Mouse (Mus musculus): Measurements from ENCODE around the gene Cpsf7.
"Not testable (repeated sequence)": the region's sequence is repeated elsewhere in the genome, so short reads cannot be mapped to it uniquely, and the experiment has no call there.

The Cpsf7 gene

GRCm38 (mm10) chr19:10525106-10525901, at the start of gene Cpsf7:
Gene Cpsf7 (plus strand): TSS chr19:10525266.
- peak; percentile 76 for DNase-seq (ENCODE audit: low spot score)

DNA sequence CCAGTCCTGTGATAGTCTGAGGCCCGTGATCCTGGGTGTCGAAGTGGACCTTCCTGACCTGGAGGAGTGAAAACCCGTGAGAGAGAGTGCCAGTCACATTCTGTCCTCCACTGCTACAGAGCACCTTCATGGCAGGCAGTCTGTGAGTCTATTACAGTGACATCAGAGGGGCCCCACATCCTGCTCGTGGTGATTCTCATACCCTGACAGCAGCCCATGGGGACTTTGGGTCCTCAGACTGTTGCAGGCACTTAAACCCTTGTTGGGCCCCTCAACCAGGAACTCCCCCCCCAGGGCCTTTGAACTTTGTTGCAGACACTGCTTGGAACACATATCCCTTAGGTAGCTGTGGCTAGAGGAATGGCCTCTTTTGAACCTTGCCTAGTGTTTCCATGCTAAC, 45.5 kb upstream of the Cpsf7 start:
- DNase-seq (ENCODE audit: low spot score): no peak

- no peak for DNase-seq (ENCODE audit: low spot score)
Measured at GRCm38 (mm10) chr19:10482703-10483102, 42.4 kb upstream of the Cpsf7 start, which contains the start of gene Ppp1r32. Gene Ppp1r32 (minus strand): TSS chr19:10482928.

GRCm38 (mm10) chr19:10486264-10486738, 38.8 kb upstream of the Cpsf7 start:
- DNase-seq (ENCODE audit: low spot score): no peak

GRCm38 (mm10) chr19:10495670-10496069, 29.4 kb upstream of the Cpsf7 start:
- DNase-seq (ENCODE audit: low spot score): no peak

DNA sequence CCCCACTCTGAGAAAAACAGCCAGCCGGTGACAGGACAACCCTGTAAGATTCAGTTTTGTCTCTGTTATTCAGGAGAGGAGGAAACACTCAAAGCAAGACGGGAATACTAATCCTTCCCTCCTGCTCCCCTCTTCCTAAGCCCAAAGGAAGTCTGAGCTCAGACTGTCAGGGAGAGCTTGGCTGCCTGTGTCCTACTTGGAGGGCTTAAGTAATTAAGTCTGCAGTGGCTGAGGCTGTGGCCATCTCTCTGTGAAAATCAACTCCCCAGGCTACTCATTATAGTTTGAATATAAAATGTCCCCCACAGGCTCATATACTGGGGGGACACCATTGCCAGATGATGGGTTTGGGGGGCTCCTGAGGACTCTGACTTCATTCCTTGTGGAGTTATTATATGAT, 28.1 kb upstream of the Cpsf7 start:
- DNase-seq (ENCODE audit: low spot score): no peak

DNA sequence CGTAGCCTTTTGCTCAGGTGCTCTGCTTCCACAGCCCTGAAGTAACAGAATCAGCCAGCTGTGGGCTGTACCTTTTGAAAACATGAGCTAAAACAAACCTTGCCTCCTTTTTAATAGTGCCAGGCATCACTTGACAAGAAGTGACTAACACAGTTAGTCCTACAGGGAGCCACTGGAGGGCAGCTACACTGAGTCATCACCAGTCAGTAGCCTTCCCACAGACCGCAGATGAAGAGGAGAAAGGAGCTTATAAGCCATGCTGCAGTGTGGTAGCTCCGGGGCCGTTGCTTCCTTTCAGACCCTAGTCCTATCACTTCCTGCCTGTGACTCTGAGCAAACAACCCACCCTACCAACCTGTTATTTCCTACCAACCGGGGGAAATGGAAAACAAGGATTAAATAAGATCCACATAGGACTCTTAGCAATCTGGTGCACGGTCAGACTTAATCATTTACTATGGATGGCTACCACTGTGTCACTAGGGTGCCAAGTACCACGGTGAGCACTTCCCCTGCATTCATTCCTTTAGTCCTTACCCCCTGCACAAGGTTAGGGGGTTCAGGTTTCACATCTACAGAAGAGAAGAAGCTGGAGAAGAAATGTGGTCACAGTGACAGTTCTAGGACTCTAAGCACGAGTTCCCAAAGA, 27.4 kb upstream of the Cpsf7 start:
- no peak for DNase-seq (ENCODE audit: low spot score)

DNA sequence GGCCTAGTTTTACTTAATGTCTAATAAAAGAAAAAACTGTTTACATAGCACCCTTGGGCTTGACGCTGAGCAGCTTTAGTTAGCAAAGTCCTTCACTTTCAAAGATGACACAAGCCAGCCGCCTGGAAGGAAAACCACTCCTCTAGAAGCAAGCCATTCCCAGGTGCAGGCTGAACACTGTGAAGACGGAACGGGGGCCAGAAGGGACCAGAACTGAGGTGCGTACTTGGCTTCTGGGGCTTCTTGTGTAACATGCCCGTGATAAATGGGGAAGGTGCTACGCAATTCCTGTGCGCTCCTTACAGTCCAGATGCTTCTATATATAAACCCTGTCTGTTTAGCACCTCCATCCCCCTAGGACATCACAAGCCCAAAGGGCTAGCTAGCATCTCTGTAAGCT, 24.5 kb upstream of the Cpsf7 start:
- no peak for DNase-seq (ENCODE audit: low spot score)

DNA sequence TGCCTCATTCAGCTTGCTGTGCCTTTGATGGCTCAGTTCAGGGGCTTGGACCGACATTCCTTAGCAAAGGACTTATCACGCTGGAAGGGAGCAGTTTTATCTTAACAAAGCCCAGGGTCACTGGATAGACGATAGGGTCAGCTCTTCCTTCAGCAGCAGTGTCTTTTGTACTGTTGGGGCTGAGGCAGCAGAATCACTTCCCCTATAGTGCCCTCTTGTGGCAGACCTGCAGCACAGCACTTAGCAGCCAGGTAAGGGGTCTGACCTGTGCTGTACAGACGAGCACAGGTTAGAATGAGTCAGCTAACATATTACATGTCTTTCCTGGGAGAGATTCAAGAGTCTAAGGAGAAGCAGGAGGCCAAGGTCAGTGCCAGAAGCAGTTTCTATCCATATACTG, 22.5 kb upstream of the Cpsf7 start:
- no peak for DNase-seq (ENCODE audit: low spot score)

GRCm38 (mm10) chr19:10510759-10511330, 14.2 kb upstream of the Cpsf7 start:
- DNase-seq (ENCODE audit: low spot score): no peak

DNA sequence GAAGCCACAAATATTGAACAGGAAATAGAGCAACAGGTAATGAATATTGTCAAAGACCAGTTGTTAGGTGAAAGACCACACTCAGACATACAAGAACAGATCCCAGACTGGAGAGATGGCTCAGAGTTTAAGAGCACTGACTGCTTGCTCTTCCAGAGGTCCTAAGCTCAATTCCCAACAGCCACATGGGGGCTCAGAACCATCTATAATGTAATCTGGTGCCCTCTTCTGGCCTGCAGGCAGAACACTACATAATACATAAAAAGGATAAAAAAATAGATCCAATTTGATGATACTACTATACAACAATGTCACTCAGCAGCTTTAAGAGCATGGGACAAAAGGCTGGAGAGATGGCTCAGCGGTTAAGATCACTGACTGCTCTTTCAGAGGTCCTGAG, 4.7 kb upstream of the Cpsf7 start:
- DNase-seq (ENCODE audit: low spot score): no peak

DNA sequence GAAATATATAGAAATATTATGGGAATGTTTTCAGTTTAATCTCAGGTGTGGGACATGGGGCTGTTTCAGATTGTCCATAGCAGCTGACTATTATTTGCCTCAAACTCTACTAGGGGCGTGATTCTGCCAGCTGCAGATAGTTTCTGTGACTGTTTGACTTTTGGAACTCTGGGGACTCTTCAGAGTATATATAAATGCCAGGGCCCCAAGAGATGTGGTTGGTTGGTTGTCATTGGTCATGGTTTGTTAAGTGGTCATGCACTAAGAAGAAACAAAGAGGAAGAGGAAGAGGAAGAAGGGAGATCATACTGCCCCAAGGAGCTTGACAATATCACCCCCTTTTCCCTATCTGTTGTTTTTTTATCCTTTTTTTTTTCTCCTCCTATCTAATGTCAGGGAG, 3.1 kb upstream of the Cpsf7 start:
- no peak for DNase-seq (ENCODE audit: low spot score)

GRCm38 (mm10) chr19:10523483-10524080, 1.5 kb upstream of the Cpsf7 start:
- DNase-seq (ENCODE audit: low spot score): no peak

DNA sequence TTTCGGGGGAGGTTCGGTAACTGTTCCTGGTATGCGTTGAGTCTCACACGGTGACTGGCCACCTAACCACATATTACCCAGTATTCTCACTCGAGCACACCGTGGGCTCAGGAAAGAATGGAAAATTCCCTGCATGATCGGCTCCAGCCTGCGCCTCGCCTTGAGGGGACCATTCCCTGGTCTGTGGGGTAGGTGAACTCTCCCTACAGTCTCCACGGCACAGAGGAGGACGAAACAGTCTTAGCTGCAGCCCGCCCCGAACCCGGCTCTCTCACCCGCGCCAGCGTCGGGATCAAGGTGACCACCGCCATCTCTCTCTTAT, 321 bp upstream of the Cpsf7 start:
- DNase-seq (ENCODE audit: low spot score): no peak

GRCm38 (mm10) chr19:10525910-10526309, 844 bp downstream of the Cpsf7 start, which contains the start of gene Sdhaf2:
Gene Sdhaf2 (minus strand): TSS chr19:10526142.
- no peak for DNase-seq (ENCODE audit: low spot score)

DNA sequence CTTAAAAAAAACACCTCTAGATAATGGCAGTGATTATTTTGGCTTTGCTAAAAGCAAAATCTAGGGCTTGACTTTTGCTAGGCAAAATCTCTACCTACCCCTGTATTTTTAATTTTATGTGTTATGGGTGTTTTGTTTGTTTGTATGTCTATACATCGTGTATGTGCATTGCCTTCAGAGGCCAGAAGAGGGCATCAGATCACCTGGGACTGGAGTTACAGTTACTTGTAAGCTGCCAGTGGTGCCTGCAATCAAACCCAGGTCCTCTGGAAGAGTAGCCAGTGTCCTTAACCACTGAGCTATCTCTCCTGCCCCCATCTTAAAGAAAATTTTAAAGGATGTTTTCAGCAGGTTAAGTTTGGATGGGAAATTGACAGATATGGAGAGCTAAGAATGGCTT, 5.0 kb downstream of the Cpsf7 start:
- no peak for DNase-seq (ENCODE audit: low spot score)

GRCm38 (mm10) chr19:10539454-10539853, 14.4 kb downstream of the Cpsf7 start:
- DNase-seq (ENCODE audit: low spot score): no peak

DNA sequence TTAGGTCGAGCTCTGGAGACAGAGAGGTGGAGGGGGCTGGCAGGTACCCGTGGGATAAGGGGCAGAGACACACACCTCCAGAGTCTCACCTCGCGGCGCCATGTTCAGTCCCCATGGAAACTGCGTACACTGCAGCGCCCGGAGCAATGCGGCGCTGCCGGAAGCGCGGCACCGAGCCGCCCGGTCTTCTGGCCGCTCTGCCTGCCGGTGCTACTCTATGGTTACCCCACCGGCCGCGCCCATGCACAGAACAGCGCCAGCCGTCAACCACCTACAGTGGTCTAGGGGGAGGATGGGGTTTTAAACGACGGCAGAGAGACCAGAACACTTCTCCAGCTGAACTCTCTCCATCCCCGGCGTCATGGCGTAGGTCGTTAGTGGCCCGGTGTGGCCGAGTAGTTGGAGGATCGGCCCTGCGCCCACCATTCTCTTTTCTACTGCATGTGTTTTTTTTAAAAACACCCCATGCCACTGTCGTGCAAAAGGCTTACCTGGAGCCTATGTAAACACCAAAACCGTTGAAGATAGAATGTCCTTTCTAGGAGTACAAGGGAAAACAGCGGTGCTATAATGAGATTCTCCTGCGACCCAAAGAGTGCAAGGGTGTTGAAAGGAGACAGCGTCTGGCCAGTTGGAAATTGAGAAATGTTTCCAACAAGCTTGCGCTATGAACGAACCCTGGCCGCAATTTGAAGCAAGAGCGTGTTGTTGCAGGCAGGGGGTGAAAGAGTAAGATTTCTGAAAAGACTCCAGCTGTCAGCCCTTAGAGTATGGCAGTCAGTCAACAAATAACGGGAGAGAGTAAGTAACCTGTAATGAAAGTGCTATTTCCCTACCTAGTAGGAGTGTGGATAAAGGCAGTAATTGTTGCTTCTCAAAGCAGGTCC, 30.8 kb downstream of the Cpsf7 start, which contains the start of gene Tmem216:
Tmem216 (minus strand) TSS at position 615 of the 887 bp plus-strand sequence.
- DNase-seq (ENCODE audit: low spot score): peak; percentile 61

DNA sequence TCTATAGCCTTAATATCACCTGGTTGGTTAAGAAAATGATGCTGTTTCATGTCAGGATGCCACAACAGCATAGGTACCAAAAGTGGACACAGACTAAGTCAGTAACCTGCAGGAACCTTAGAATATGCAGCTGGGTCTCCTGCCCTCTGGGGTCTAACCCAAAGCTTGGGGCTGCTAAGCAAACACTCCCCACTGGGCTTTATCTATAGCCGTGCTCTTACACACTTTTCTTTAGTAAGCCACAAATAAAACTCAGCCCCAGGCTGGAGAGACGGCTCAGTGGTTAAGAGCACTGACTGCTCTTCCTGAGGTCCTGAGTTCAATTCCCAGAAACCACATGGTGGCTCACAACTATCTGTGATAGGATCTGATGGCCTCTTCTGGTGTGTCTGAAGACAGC, 31.9 kb downstream of the Cpsf7 start:
- no peak for DNase-seq (ENCODE audit: low spot score)

DNA sequence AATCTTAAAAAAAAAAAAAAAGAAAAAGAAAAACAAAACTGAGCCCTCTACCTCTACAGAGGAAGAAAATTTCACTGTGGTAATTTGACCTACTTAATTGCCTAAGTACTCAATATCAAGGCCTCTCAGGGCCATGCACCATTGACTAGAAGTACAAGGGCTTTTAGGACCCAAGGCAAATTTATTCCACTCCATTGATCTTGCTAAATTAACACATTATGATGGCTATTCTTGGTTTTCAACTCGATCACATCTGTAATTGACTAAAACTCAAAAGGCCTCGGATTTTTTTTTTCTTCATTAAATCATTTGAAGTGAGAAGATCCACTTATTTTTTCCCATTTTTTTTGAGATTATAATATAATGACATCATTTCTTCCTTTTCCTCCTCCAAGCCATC, 32.4 kb downstream of the Cpsf7 start:
- no peak for DNase-seq (ENCODE audit: low spot score)

DNA sequence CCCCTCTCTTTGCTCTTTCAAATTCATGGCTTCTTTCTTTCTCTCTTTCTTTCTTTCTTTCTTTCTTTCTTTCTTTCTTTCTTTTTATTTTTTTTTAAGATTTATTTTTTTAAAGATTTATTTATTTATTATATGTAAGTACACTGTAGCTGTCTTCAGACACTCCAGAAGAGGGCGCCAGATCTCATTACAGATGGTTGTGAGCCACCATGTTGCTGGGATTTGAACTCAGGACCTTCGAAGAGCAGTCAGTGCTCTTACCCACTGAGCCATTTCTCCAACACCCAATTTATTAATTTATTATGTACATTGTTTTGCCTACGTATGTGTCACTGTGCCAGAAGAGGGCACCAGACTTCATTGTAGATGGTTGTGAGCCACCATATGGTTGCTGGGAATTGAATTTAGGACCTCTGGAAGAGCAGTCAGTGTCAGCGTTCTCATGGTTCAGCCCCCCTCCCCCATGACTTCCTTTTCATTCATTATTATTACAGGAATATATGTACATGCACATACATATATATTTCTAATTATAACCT, 32.8 kb downstream of the Cpsf7 start:
- DNase-seq (ENCODE audit: low spot score): not testable (repeated sequence)

Measured in ovary, postnatal 10 days (tissue).